Mouse (Mus musculus): ENCODE data around the gene Tpsab1. TPM values are rescaled to one million over a fixed set of nuclear protein-coding genes. Genes with fewer than 3 reads are reported as not detected.

The Tpsab1 gene
- 0.39 TPM for polyA plus RNA-seq (2014; fragmentation: Illumina TruSeq; extraction: RNeasy Lipid Tissue Mini Kit (QIAGEN cat#74804); ENCODE audit: low read depth, low replicate concordance)

GRCm38 (mm10) chr17:25345462-25345861 lies at the start of gene Tpsab1:
TSS of gene Tpsab1 (minus strand) at chr17:25345562.

GRCm38 (mm10) chr17:25368973-25369372 lies 23.6 kb upstream of the Tpsab1 start, which contains the start of gene Tpsg1:
TSS of gene Tpsg1 (plus strand) at chr17:25369273.

DNA sequence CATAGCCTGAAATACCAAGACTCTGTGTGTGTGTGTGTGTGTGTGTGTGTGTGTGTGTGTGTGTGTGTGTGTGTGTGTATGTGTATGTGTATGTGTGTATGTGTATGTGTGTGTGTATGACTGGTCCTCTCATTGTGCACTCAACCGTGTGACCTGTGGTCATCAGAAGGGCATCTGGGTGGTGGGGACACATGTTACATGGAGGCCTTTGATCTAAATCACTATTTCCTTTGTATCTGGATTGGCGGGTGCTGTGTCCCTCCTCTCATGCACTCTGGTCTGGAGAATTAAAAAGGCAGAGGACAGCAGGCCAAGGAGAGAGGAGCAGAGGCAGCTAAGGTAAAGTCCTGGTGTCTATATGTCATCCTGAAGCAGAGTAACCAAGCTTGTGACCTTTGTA lies 20.6 kb upstream of the Tpsab1 start, which contains the start of gene Tpsb2:
Gene Tpsb2, plus strand, starts transcription at position 301 of the 400 bp plus-strand sequence.

GRCm38 (mm10) chr17:25318354-25318753 lies 27.0 kb downstream of the Tpsab1 start, which contains the start of gene Prss29:
TSS of gene Prss29 (plus strand) at chr17:25318654.

DNA sequence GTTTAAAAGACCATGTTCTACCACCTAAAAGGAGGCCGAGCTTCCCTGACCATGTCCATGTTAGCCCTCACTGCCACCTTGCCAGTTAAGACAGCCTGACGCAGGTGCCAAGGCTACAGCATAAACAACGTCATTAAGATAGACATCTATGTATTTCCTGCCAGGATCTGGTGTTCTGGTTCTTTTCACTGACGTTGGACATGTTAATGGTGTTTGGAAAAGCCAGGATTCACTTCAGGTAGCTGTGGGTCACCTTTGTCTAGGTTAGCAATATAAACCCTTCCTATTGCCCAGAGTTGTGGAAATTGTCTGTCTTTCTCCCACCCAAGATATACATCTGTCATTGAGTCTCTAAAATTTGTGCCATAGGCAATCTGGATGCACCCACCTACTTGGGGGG lies 37.0 kb downstream of the Tpsab1 start, which contains the start of gene Prss28:
Gene Prss28, plus strand, starts transcription at position 301 of the 400 bp plus-strand sequence.

DNA sequence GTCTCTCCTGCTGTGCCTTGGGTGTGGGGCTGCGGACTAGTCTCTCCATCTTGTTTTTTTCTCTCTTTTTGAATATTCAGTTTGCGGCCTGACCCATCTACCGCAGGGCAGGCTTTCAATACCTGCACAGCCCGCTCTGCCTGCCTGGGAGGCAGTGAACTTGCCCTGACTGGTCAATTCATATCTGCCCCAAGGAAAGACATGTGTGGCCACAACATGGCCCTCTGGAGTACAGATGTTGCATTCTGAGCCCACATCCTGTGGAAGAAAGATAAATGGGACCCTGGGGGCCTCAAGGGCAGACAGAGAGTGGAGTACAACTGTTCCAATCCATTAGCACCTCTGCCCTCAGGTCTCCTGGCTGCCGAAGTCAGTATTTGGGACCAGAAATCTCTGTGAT lies 47.3 kb downstream of the Tpsab1 start, which contains the start of gene Prss34:
Gene Prss34, plus strand, starts transcription at position 301 of the 400 bp plus-strand sequence.

Other genes starting within 250 kb of the Tpsab1 start
- 17.6 TPM for gene Telo2, start 229.6 kb downstream of the Tpsab1 start, polyA plus RNA-seq (2014; fragmentation: Illumina TruSeq; extraction: RNeasy Lipid Tissue Mini Kit (QIAGEN cat#74804); ENCODE audit: low read depth, low replicate concordance)
- not detected for gene Ptx4, start 224.8 kb downstream of the Tpsab1 start, polyA plus RNA-seq (2014; fragmentation: Illumina TruSeq; extraction: RNeasy Lipid Tissue Mini Kit (QIAGEN cat#74804); ENCODE audit: low read depth, low replicate concordance)
- gene Clcn7, start 212.2 kb downstream of the Tpsab1 start, polyA plus RNA-seq (2014; fragmentation: Illumina TruSeq; extraction: RNeasy Lipid Tissue Mini Kit (QIAGEN cat#74804); ENCODE audit: low read depth, low replicate concordance), result 22.7 TPM
- gene Ccdc154, start 183.1 kb downstream of the Tpsab1 start, polyA plus RNA-seq (2014; fragmentation: Illumina TruSeq; extraction: RNeasy Lipid Tissue Mini Kit (QIAGEN cat#74804); ENCODE audit: low read depth, low replicate concordance), result not detected
- gene Gm38655, start 170.1 kb downstream of the Tpsab1 start, polyA plus RNA-seq (2014; fragmentation: Illumina TruSeq; extraction: RNeasy Lipid Tissue Mini Kit (QIAGEN cat#74804); ENCODE audit: low read depth, low replicate concordance), result not detected
- gene BC003965, start 161.0 kb downstream of the Tpsab1 start, polyA plus RNA-seq (2014; fragmentation: Illumina TruSeq; extraction: RNeasy Lipid Tissue Mini Kit (QIAGEN cat#74804); ENCODE audit: low read depth, low replicate concordance), result 21.1 TPM
- 9.1 TPM for gene Unkl, start 157.2 kb downstream of the Tpsab1 start, polyA plus RNA-seq (2014; fragmentation: Illumina TruSeq; extraction: RNeasy Lipid Tissue Mini Kit (QIAGEN cat#74804); ENCODE audit: low read depth, low replicate concordance)
- gene Gnptg, start 105.4 kb downstream of the Tpsab1 start, polyA plus RNA-seq (2014; fragmentation: Illumina TruSeq; extraction: RNeasy Lipid Tissue Mini Kit (QIAGEN cat#74804); ENCODE audit: low read depth, low replicate concordance), result 18.7 TPM
- 9.7 TPM for gene Tsr3, start 105.4 kb downstream of the Tpsab1 start, polyA plus RNA-seq (2014; fragmentation: Illumina TruSeq; extraction: RNeasy Lipid Tissue Mini Kit (QIAGEN cat#74804); ENCODE audit: low read depth, low replicate concordance)
- 1.0 TPM for gene Baiap3, start 89.2 kb downstream of the Tpsab1 start, polyA plus RNA-seq (2014; fragmentation: Illumina TruSeq; extraction: RNeasy Lipid Tissue Mini Kit (QIAGEN cat#74804); ENCODE audit: low read depth, low replicate concordance)
- 105 TPM for gene Ube2i, start 70.9 kb downstream of the Tpsab1 start, polyA plus RNA-seq (2014; fragmentation: Illumina TruSeq; extraction: RNeasy Lipid Tissue Mini Kit (QIAGEN cat#74804); ENCODE audit: low read depth, low replicate concordance)
- not detected for gene Prss34, start 47.2 kb downstream of the Tpsab1 start, polyA plus RNA-seq (2014; fragmentation: Illumina TruSeq; extraction: RNeasy Lipid Tissue Mini Kit (QIAGEN cat#74804); ENCODE audit: low read depth, low replicate concordance)
- not detected for gene Prss28, start 36.9 kb downstream of the Tpsab1 start, polyA plus RNA-seq (2014; fragmentation: Illumina TruSeq; extraction: RNeasy Lipid Tissue Mini Kit (QIAGEN cat#74804); ENCODE audit: low read depth, low replicate concordance)
- not detected for gene Prss29, start 26.9 kb downstream of the Tpsab1 start, polyA plus RNA-seq (2014; fragmentation: Illumina TruSeq; extraction: RNeasy Lipid Tissue Mini Kit (QIAGEN cat#74804); ENCODE audit: low read depth, low replicate concordance)
- 2.8 TPM for gene Tpsb2, start 20.7 kb upstream of the Tpsab1 start, polyA plus RNA-seq (2014; fragmentation: Illumina TruSeq; extraction: RNeasy Lipid Tissue Mini Kit (QIAGEN cat#74804); ENCODE audit: low read depth, low replicate concordance)
- not detected for gene Tpsg1, start 23.7 kb upstream of the Tpsab1 start, polyA plus RNA-seq (2014; fragmentation: Illumina TruSeq; extraction: RNeasy Lipid Tissue Mini Kit (QIAGEN cat#74804); ENCODE audit: low read depth, low replicate concordance)
- 13.6 TPM for gene Cacna1h, start 88.2 kb upstream of the Tpsab1 start, polyA plus RNA-seq (2014; fragmentation: Illumina TruSeq; extraction: RNeasy Lipid Tissue Mini Kit (QIAGEN cat#74804); ENCODE audit: low read depth, low replicate concordance)
- 0.29 TPM for gene Tekt4, start 109.1 kb upstream of the Tpsab1 start, polyA plus RNA-seq (2014; fragmentation: Illumina TruSeq; extraction: RNeasy Lipid Tissue Mini Kit (QIAGEN cat#74804); ENCODE audit: low read depth, low replicate concordance)
- not detected for gene Sstr5, start 151.7 kb upstream of the Tpsab1 start, polyA plus RNA-seq (2014; fragmentation: Illumina TruSeq; extraction: RNeasy Lipid Tissue Mini Kit (QIAGEN cat#74804); ENCODE audit: low read depth, low replicate concordance)
- 0.42 TPM for gene Sox8, start 225.1 kb upstream of the Tpsab1 start, polyA plus RNA-seq (2014; fragmentation: Illumina TruSeq; extraction: RNeasy Lipid Tissue Mini Kit (QIAGEN cat#74804); ENCODE audit: low read depth, low replicate concordance)
- gene Lmf1, start 233.5 kb upstream of the Tpsab1 start, polyA plus RNA-seq (2014; fragmentation: Illumina TruSeq; extraction: RNeasy Lipid Tissue Mini Kit (QIAGEN cat#74804); ENCODE audit: low read depth, low replicate concordance), result 26.1 TPM